Mouse (Mus musculus) spleen, adult 2 months (tissue): Measurements from ENCODE around the gene Mrrf.

ENCODE experiments used
- CTCF ChIP-seq: fragments of 200-500 bp; IDR thresholded peaks from 2 replicates; pipeline ENCODE4 v1.5.1; 2011; ENCODE audit warnings: mild to moderate bottlenecking, inconsistent platforms; ENCODE audit not compliant: insufficient read depth, insufficient read length, insufficient replicate concordance; ENCODE audit errors: extremely low read depth
- POLR2A ChIP-seq: fragments of 200-500 bp; IDR thresholded peaks from 2 replicates; pipeline ENCODE4 v1.6.1; 2011; ENCODE audit warnings: low read depth, low read length, inconsistent platforms

GRCm38 (mm10) chr2:36198882-36199262, 62.7 kb downstream of the Mrrf start:
- TF ChIP-seq CTCF: no peak
- TF ChIP-seq POLR2A: no peak
